Mouse (Mus musculus) adrenal gland (tissue): Measurements from ENCODE around the gene Mdga2.

Source experiments
- intact Hi-C: fragments of 180-260 bp; cut with DNase I; formaldehyde crosslinking; loops from one replicate; pipeline ENCODE4 v1.15.1; 2025
- long read RNA-seq, 2 experiments: library from polyadenylated mRNA; unstranded; transcript quantifications; one replicate each; pipeline ENCODE4 v2.0.0; 2020; ENCODE audit warnings: borderline replicate concordance in 1 of 2; ENCODE audit not compliant: insufficient replicate concordance in 1 of 2

Mdga2 gene
- long read RNA-seq, experiment 1, partial matches to known transcripts: 0 of 1 reads
- long read RNA-seq, experiment 1, other reads (novel, unspliced or antisense): 1 of 1 reads
- long read RNA-seq, experiment 2, partial matches to known transcripts: 0 of 4 reads
- long read RNA-seq, experiment 2, other reads (novel, unspliced or antisense): 4 of 4 reads

DNA sequence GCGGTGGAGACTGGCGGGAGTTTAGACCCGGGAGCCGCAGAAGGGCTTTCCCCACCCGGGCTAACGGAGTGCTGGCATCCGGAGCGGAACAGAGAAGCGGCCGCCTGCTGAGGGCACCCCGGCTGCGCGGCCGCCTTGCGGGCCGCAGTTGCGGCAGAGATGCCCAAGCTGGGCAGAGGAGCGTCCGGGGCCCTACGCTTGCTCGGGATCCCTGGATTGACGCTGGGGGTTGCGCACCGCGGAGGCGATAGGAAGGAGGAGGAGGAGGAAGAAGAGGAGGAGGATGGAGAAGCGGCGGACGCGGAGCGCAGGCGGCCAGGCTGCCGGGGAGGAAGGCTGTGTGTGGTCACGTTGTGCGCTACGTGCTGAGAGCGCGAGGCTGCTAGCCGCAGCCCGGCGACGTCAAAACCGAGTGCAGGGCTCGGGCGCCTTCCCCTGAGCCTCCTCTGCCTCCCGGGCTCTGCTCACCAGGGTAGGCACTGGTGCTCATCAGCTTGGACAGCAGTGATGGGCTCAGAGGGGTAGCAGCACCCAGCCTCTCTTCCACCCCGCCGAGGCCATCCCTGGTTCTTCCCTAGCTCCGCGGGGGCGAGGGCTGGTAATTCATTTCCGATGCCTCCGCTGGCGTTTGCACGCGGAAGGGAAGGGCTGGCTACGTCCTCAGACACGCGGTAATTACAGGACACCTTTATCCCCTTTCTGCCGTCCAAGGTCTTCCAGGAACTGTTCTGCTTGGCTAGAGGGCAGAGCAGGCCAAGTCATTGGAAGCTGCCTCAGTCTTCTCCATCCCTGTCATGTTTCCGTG, at the start of gene Mdga2:
Gene Mdga2 (minus strand): TSS at position 329 of the 805 bp plus-strand sequence.
- intact Hi-C loops: no loop called here

DNA sequence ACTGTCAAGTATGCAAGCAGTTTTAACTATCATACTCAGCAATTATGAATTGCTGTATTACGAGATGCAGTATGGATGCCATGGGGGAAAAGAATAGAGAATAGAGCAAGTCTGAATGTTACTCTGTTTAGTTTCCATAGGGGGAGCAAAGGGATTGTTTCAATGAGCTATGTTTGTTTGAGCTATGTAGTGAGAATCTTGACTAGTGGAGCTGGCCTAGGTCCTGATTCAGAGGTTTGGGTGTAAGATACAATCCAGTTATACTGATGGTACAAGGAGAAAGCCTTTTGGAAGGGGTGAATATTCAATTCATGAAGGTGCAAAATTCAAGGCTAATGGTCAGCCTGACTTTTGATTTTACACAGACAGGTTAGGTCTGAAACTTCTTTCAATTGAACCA, 45.1 kb upstream of the Mdga2 start:
- intact Hi-C loops: no loop called here

DNA sequence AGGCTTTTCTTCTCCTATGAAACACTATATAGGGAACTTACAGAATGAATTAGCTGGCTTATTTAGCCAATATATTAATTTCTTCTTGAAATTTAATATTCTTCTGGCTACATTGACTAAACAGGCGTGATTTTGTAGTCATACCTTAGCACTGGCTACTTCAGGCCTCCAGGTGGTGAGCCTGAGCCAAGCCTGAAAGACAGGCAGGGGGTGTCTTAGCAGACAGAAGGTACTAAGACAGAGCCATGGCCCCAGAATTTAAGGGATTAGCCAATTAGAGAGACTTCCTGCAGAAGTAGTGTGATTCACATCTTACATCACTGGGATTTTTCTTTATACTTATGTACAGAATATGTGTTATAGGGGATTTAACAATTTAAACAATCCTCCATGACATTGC, 1.2 kb upstream of the Mdga2 start:
- intact Hi-C loops: no loop called here

DNA sequence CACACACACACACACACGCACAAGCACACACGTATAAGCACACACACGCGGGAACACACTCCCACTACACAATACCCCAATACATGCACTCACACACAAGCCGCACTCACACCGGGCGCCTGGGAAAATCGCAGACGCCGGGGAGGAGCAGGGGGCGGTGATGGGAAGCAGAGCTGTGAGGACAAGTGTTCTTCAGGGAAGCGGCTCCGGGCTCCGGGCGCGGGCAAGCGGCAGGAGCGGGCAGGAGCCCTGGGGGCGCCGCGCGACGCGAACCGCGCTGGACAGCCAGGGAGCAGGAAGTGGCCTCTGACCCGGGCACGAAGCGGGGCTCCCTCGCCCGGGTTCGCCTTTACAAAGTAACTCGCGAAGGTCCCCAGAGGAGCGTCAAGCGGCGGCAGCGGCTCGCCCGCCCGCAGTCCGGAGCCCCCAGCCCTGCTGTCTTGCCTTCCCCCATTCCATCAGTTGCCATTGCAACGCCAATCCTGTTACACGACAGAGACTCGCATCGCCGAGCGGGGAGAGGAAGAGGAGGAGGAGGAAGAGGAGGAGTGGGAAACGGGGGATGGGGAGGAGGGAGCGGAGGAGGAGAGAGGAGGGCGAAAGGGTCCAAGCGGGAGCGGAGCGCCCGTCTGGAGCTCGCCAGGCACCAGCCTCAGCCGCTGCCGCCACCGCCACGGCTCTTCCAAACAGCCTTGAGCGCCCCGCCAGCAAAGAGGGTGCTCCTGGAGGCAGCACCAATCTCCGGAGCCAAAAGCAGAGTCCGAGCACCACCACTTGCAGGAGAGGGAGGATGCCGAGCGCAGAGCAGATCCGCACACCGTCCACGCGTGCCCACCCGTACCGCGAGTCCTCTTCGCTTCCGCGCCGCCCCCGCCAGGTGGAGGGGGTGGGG, 774 bp downstream of the Mdga2 start:
- intact Hi-C loops: no loop called here

DNA sequence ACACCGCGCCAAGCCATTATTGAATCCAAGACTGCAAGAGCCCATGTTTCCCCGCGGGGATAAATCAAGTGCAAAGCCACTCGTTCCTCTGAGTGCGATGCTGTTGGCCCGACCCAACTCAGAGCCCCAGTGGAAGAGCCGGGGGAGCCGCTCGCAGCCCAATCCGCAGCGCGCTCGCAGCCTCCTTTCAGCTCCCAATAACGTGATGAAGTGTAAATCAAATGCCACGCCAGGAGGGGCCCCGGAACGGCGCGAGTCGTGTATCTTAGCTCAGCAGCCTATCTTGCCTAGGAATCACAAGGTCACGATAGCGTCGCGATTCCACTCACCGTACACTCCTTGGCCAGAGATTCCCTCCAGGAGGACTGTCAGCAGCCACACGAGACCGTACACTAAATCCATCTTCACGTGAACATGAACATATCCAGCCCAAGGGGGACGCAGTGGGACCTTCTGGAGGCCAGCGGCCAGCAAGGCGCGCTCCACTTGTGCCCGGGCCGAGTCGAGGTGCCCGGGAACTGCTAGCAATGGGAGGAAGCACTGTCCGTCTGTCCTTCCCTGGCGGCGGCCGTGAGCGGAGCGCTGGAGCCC, 1.6 kb downstream of the Mdga2 start:
- intact Hi-C loops: no loop called here

DNA sequence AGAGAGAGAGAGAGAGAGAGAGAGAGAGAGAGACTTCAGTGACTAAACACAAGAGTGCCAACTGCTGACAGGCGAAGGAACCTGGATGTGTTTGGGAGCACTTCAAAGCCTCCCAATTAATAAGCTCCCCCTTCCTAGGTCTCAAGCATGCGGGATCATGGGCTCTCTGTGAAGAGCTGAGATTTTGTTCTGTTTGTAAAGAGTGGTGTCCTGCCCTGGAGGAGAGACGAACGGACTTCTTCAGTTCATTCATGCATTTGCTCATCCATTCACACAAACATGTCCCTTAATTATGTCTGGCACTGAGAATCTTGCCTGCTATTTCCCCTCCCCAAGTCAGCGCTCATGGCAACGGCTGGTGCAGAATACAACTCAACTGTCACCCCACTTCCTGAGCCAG, 2.3 kb downstream of the Mdga2 start:
- intact Hi-C loops: no loop called here

DNA sequence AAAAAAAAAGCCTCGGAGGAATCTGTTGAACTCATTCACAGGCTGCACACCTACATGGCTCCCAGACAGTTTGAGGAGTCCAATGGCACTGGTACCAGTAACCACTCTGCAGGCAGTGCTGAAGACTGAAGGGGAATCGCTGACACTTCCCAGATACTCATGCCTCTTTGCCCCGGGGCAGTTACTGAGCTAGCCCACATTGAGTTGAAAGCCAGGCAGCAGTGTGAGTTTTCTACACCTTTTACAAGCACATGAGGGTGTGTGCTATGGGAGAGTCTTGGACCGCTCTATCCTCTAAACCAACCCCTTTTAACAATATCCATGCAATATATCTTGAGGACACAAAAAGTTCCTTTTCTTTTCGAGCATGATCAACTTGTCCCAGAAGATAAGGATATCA, 2.8 kb downstream of the Mdga2 start:
- intact Hi-C loops: no loop called here

DNA sequence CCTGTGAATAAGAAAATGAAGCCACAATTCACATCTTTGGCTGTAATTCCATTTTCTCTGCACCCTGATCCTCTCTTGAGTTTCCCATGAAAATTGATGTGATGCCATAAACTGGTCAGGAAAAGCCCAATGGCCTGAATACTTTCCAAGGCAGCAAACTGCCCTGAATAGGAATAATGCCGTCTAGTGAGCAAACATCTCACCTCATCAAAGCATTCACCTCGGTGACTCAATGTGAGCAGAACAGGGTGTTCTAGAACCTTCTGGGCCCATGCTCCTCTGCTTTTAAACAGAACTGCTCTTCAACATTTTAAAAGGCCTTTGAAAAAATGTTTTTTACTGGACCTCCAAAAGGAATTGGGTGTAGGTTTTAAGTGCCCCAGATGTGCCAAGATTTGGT, 9.5 kb downstream of the Mdga2 start:
- intact Hi-C loops: no loop called here

DNA sequence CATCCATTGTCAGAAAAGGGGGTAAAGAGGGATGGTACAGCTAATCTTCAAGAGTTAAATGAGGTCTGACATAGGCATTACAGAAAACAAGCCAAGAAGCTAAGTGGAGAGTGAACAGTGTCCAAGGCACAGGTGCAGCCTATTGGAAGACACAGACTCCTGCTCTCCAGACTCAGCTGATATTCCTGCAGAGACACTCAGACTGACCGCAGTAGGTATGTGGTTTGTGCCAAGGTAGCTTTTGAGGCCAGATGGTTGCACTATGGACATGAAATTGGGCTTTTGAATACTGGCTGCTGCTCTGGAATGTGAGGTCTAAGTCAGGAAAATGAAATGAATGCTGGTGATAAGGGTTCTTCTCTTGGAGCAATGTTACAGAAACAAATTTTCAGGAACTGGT, 44.2 kb downstream of the Mdga2 start:
- intact Hi-C loops: no loop called here

DNA sequence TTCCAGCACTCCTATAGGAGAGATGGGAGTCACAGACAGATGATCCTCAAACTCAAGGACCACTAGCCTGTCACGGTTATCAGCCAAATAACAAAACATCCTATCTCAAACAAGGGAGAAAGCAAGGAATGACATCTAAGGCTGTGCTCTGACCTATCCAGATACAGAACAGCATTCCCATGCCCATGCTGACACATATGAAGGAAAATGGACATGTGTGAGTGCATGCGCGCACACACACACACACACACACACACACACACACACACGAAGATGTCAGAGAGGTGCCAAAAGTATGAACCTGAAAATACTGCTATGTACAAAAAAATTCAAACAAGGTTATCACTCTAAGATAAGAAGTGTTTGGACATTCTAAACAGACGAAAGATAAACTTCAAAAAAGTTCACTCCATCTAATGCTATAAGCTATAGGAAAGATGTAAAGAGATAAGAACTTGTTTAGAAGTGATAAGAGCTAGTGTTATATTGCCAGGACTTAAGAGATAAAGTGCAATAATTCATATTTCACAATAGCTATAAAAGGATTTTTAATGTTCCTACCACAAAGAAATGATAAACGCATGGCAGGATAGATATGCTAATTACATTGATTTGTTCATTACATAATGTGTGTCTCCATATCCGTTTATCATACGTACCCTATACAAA, 65.6 kb downstream of the Mdga2 start:
- intact Hi-C loops: no loop called here

DNA sequence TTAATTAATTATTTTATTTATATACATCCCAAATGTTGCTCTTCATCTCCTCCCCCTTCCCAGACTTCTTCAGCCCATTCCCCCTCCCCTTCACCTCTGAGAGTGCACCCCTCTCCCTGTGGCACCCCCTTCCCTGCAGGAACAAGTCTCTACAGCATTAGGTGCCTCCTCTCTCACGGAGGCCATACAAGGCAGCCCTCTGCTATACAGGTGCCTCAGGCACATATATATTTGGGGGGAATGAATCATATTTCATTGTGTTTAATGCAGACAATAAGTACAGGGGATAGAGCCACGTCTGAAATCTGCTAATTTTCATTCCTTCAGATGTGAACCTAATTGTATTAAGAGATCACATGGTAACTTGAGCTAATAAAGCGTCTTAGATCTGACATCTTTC, 69.3 kb downstream of the Mdga2 start:
- intact Hi-C loops: no loop called here

DNA sequence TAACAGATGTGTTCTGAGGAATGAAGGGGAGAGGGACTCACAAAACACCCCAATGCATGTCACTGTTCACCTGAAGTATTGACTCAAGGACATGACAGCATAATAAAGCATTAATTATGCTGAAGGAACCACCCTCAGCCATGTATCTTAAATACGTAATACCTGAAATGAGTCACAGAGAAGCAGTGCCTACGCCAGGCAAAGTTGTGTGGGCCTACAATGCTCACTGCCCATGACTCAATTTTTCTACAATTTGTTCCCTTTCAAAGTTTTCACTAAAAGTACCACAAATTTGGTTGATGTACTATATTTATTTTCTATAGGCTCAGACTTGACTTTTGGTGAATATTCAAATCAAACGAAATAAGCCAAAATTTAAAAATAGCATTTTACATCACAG, 80.7 kb downstream of the Mdga2 start:
- intact Hi-C loops: no loop called here

DNA sequence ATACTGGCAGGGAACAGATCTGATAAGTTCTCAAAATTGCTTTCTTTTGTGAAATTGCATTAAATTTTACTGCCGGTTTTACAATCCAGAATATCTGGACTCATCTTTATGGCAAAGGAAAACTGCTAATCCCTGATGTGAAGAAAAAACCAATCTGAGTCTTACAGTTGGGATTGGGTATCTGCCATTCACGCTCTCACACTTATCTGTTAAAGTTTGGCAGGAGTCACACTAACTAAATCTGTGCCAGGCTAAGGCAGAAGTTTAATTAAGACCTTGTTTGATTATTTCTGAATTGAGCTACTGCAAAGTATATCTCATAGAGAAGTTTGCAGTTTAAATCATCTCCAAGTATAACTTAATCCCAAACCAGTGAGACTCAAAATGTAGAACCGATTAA, 82.2 kb downstream of the Mdga2 start:
- intact Hi-C loops: no loop called here

DNA sequence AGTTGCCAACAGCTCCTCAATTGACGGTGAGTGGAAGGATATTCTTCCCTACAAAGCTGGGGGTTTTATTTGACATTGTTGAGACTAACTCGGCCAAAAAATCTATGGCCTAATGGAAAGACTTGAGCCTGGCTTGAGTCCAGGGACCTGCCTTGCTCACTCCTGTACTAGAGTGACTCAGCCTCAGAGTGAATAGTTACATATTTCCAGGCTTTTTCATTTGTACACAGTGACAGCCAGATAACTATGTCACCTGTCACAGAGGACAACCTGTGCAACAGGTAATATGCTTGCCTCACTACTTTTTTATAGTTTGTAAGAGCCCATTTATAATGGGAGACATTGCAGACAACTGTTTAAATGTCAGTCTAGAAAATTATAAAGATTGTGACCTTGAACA, 94.9 kb downstream of the Mdga2 start:
- intact Hi-C loops: no loop called here

DNA sequence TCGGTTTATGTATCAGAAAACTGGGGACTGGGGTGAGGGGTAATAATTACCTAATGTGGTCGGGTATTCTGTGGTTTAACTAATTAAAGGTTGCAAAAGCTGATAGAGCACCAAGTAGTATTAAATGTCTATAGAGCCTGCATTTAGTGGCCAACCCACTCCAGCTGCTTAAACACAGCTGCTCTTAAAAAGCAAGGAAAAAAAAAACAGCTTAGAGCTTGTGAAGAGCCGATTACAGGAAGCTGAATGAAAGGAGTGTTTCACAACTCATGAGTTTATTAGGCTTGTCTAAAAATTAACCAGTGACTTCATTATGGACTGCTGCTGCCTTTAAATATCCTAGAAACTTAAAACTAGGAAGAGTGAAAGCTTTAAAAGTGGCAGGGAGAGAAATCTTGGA, 98.5 kb downstream of the Mdga2 start:
- intact Hi-C loops: no loop called here

DNA sequence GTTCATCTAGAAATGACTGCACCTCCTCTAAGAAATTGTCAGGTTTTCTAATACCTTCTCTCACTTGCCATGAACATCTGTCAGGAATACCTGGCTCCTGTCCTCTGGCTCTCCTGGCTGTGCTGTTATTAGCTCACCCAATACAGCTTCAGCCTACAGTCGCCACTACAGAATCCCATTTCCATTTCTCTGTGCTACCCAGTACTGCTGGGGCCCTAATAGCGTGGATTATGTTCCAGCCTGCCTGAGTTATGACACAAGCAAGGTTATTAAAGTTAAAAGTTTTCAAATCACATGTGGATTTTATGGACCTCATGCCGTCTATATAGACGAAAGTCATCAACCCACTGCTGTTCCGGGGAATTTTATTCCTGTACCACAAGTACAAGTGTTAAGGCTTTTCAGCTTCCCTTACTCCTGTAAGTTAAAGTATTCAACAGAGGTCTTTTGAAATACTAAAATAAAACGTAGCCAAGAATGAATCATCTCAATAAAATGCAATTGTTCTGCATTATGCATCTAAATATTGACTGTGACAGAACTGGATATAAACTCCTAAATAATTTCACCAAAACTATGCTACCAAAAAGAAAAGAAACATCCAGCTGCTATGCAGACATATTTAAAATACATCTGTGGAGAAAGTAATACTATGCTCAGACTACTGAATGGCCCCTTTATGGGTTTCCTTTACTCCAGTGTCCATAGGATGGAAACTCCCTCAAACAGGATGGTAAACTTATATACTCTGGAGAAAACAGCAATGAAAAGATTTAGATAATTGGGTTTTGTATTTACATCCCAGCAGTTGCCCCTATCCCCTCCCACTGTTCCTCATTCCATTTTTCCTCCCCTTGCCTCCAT, 103.5 kb downstream of the Mdga2 start:
- intact Hi-C loops: no loop called here

DNA sequence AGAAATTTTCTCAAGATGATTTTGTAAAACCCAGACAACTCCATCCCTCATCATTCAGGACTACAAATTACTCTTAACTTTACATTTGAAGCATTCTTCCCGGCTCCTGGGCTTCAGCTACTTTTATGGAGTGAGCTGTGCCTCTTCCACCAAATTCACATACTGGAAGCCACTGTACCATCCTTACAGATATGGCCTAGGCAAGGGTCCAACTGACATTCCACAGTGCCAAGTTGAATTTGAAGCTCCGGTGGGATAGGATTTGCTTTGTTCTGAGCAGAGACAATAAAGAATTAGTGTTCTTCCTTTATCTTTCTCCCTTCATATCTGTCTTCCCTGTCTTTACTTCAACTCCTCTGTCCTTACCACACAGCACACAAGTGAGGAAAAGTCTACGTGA, 118.2 kb downstream of the Mdga2 start:
- intact Hi-C loops: no loop called here

DNA sequence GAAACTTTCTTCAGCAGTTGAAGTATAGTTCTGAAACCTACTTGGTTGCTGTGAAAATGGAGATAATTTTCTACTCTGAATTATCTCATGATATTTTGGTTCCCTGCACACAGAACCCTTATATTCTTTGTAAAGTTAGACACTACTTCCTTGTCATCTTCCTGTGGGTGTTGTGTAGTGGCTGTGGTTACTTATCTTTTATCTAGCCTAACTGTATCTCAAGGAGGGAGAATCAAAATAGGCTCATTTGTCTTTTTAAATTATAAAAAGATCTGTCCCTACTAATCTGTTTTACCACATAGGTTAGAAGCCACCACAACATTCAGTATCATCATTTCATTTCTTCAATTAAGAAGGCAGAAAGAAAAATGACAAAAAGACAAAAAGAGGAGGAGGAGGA, 127.9 kb downstream of the Mdga2 start:
- intact Hi-C loops: no loop called here

DNA sequence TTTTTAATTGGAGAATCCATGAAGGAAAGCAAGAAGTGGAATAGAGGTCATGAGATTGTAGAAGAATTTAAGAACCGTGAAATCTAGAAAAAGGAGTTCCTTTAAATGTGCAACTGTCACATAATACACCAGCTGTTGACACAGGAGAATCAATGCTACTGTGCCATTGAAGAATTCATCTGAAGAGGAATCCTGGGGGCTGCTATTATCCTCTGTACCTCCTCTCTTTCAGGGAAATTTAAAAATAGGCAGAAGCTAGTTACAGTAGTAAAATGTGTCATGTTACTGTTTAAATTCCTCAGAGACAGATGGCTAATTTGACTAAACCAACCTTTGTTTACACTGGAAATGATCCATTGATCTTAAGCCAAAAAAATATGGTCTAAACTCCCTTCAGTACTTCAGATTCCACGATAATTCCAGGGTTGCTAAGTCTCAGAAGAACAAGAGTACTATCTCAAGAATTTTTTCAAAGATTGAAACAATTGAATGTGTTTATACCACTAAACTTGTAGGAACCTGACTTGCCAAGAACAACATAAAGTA, 131.9 kb downstream of the Mdga2 start:
- intact Hi-C loops: no loop called here
